Mouse (Mus musculus): ENCODE results near the gene Rnf213. TPM values are rescaled to one million over a fixed set of nuclear protein-coding genes. Genes with fewer than 3 reads are reported as not detected.

The Rnf213 gene
- polyA plus RNA-seq, 1 experiment from 2014 or later, result 1.0 TPM

- WGBS, result 89% methylated on average over 10 of the region's 10 CpGs
- Histone ChIP-seq H3K4me1 (ENCODE audit: control insufficient read depth, insufficient read depth, low read depth, low read length) (peaks cover 11% of the 10 kb centered on the region), H3K4me2 (ENCODE audit: low read length) (no peak overlapping the region), H3K9me3 (ENCODE audit: control insufficient read depth, low read length) (no peaks in the 10 kb centered on the region), H3K4me3 (ENCODE audit: low read length) (no peak overlapping the region), H3K9ac (ENCODE audit: low read depth, low read length) (no peak overlapping the region), H3K27me3 (replicated peaks; ENCODE audit: control insufficient read depth, insufficient read depth, low read length) (no peaks in the 10 kb centered on the region), H3K27ac (ENCODE audit: low read depth, low read length) (no peak overlapping the region), H3K36me3 (ENCODE audit: control insufficient read depth, insufficient read depth, low read length) (no peaks in the 10 kb centered on the region)
- no peak for ATAC-seq
These were observed 33.8 kb upstream of the Rnf213 start for GRCm38 (mm10) chr11:119359089-119359488.

DNA sequence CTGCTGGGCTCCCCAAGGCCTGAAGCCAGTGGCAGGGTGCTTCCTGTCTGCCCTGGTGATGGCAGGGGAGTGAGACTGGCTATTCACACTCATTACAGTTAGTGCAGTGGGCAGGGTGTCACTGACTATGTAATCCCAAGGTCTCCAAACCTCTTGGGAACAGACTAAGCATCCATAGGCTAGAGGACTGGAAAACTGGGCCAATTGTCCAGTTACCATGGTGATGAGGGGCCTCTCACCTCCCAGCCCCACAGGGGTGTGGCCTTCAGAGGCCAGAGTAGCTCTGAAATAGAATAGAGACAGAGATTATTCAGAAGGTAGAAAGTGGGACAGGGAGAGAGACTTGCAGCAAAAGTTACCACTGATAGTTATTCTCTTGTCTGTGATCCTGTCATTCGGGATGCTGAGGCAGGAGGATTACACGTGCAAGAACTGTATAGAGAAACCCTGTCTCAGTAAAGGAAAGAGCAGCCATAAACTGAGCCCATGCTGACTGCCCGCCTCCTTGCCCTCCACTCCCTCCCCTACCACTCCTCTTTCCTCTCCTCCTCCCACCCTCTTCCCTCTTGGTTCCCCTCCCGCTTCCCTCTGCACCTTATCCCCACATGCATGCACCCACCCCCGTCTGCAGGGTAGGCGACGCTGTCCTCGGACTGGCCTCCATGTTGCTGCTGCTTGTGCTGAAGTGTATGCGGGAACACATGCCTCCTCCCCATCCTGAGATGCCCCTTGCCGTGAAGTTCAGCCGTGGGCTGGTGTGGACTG, 29.9 kb upstream of the Rnf213 start:
- no peak overlapping the region for H3K27ac ChIP-seq (ENCODE audit: low read depth, low read length)
- peaks cover 2% of the 10 kb centered on the region; the same call in 1 of the 2 replicates for H3K4me1 ChIP-seq (ENCODE audit: control insufficient read depth, insufficient read depth, low read depth, low read length)
- H3K4me3 ChIP-seq (ENCODE audit: low read length), result peak overlapping the region; percentile 18; the same call in 1 of the 2 replicates
- ATAC-seq, result peak; percentile 61
- H3K9ac ChIP-seq (ENCODE audit: low read depth, low read length), result peak overlapping the region; percentile 44
- peak overlapping the region; percentile 45 for H3K4me2 ChIP-seq (ENCODE audit: low read length)
- H3K36me3 ChIP-seq (ENCODE audit: control insufficient read depth, insufficient read depth, low read length), result no peaks in the 10 kb centered on the region
- H3K9me3 ChIP-seq (ENCODE audit: control insufficient read depth, low read length), result no peaks in the 10 kb centered on the region
- no peaks in the 10 kb centered on the region for H3K27me3 ChIP-seq (replicated peaks; ENCODE audit: control insufficient read depth, insufficient read depth, low read length)
- WGBS, result 28% methylated on average over 11 of the region's 11 CpGs

- Histone ChIP-seq H3K4me1 (ENCODE audit: control insufficient read depth, insufficient read depth, low read depth, low read length) (peaks cover 2% of the 10 kb centered on the region; the same call in 1 of the 2 replicates), H3K9ac (ENCODE audit: low read depth, low read length) (peak overlapping the region; percentile 44), H3K4me2 (ENCODE audit: low read length) (peak overlapping the region; percentile 45), H3K4me3 (ENCODE audit: low read length) (peak overlapping the region; percentile 18; the same call in 1 of the 2 replicates), H3K9me3 (ENCODE audit: control insufficient read depth, low read length) (no peaks in the 10 kb centered on the region), H3K27me3 (replicated peaks; ENCODE audit: control insufficient read depth, insufficient read depth, low read length) (no peaks in the 10 kb centered on the region), H3K36me3 (ENCODE audit: control insufficient read depth, insufficient read depth, low read length) (no peaks in the 10 kb centered on the region), H3K27ac (ENCODE audit: low read depth, low read length) (no peak overlapping the region)
- WGBS, result 26% methylated on average over 11 of the region's 11 CpGs
- ATAC-seq, result peak; percentile 94
These were observed 29.3 kb upstream of the Rnf213 start for GRCm38 (mm10) chr11:119363534-119364145.

- WGBS, result 77% methylated on average over 6 of the region's 6 CpGs
- Histone ChIP-seq H3K4me2 (ENCODE audit: low read length) (no peak overlapping the region), H3K9me3 (ENCODE audit: control insufficient read depth, low read length) (no peaks in the 10 kb centered on the region), H3K36me3 (ENCODE audit: control insufficient read depth, insufficient read depth, low read length) (peaks cover 2% of the 10 kb centered on the region; the same call in 1 of the 2 replicates), H3K27me3 (replicated peaks; ENCODE audit: control insufficient read depth, insufficient read depth, low read length) (no peaks in the 10 kb centered on the region), H3K27ac (ENCODE audit: low read depth, low read length) (no peak overlapping the region), H3K4me3 (ENCODE audit: low read length) (no peak overlapping the region), H3K4me1 (ENCODE audit: control insufficient read depth, insufficient read depth, low read depth, low read length) (no peaks in the 10 kb centered on the region), H3K9ac (ENCODE audit: low read depth, low read length) (no peak overlapping the region)
- ATAC-seq, result no peak
These were observed 17.5 kb upstream of the Rnf213 start for GRCm38 (mm10) chr11:119375425-119375824.

- no peaks in the 10 kb centered on the region for H3K9me3 ChIP-seq (ENCODE audit: control insufficient read depth, low read length)
- ATAC-seq, result no peak
- H3K4me2 ChIP-seq (ENCODE audit: low read length), result no peak overlapping the region
- H3K9ac ChIP-seq (ENCODE audit: low read depth, low read length), result no peak overlapping the region
- WGBS, result 89% methylated on average over 11 of the region's 11 CpGs
- H3K36me3 ChIP-seq (ENCODE audit: control insufficient read depth, insufficient read depth, low read length), result peaks cover 2% of the 10 kb centered on the region; the same call in 1 of the 2 replicates
- no peaks in the 10 kb centered on the region for H3K27me3 ChIP-seq (replicated peaks; ENCODE audit: control insufficient read depth, insufficient read depth, low read length)
- H3K4me3 ChIP-seq (ENCODE audit: low read length), result no peak overlapping the region
- H3K27ac ChIP-seq (ENCODE audit: low read depth, low read length), result no peak overlapping the region
- H3K4me1 ChIP-seq (ENCODE audit: control insufficient read depth, insufficient read depth, low read depth, low read length), result no peaks in the 10 kb centered on the region
These were observed 15.6 kb upstream of the Rnf213 start for GRCm38 (mm10) chr11:119377326-119377725.

GRCm38 (mm10) chr11:119378551-119378950, 14.3 kb upstream of the Rnf213 start:
- H3K4me2 ChIP-seq (ENCODE audit: low read length), result no peak overlapping the region
- no peak overlapping the region for H3K27ac ChIP-seq (ENCODE audit: low read depth, low read length)
- no peaks in the 10 kb centered on the region for H3K27me3 ChIP-seq (replicated peaks; ENCODE audit: control insufficient read depth, insufficient read depth, low read length)
- H3K36me3 ChIP-seq (ENCODE audit: control insufficient read depth, insufficient read depth, low read length), result peaks cover 2% of the 10 kb centered on the region; the same call in 1 of the 2 replicates
- no peak overlapping the region for H3K4me3 ChIP-seq (ENCODE audit: low read length)
- H3K9me3 ChIP-seq (ENCODE audit: control insufficient read depth, low read length), result no peaks in the 10 kb centered on the region
- 92% methylated on average over 1 of the region's 1 CpGs for WGBS
- H3K4me1 ChIP-seq (ENCODE audit: control insufficient read depth, insufficient read depth, low read depth, low read length), result no peaks in the 10 kb centered on the region
- ATAC-seq, result no peak
- H3K9ac ChIP-seq (ENCODE audit: low read depth, low read length), result no peak overlapping the region

GRCm38 (mm10) chr11:119381631-119382337, 11.1 kb upstream of the Rnf213 start:
- Histone ChIP-seq H3K27ac (ENCODE audit: low read depth, low read length) (no peak overlapping the region), H3K9ac (ENCODE audit: low read depth, low read length) (no peak overlapping the region), H3K27me3 (replicated peaks; ENCODE audit: control insufficient read depth, insufficient read depth, low read length) (no peaks in the 10 kb centered on the region), H3K36me3 (ENCODE audit: control insufficient read depth, insufficient read depth, low read length) (peaks cover 2% of the 10 kb centered on the region; the same call in 1 of the 2 replicates), H3K4me3 (ENCODE audit: low read length) (no peak overlapping the region), H3K4me2 (ENCODE audit: low read length) (no peak overlapping the region), H3K9me3 (ENCODE audit: control insufficient read depth, low read length) (no peaks in the 10 kb centered on the region), H3K4me1 (ENCODE audit: control insufficient read depth, insufficient read depth, low read depth, low read length) (no peaks in the 10 kb centered on the region)
- ATAC-seq, result no peak
- 89% methylated on average over 9 of the region's 9 CpGs for WGBS

DNA sequence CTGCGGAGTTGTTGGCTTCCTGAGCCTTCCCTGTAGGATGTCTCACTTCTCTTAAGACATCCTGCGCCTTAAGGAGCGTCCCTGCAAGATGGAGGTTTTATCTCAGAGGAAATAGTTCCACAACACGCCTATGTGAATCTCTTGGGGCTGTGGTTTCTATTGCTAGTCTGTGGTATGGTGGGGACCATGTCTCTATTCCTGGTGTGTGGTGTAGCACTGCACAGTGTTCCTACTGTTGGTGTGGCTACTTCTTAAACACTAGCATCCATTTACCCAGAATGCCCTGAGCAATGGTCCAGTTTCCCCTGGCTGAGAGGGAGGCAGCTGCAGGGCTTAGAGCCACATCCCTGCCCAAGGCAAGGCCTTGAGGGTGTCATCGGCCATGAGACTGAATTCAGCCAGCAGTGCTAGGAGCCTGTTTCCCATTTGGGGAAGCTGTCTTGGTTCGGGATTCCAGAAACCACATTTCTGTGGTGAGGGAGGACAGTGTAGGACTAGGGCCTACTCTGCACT, 10.5 kb upstream of the Rnf213 start:
- no peak for ATAC-seq
- Histone ChIP-seq H3K4me3 (ENCODE audit: low read length) (no peak overlapping the region), H3K36me3 (ENCODE audit: control insufficient read depth, insufficient read depth, low read length) (peaks cover 2% of the 10 kb centered on the region; the same call in 1 of the 2 replicates), H3K27me3 (replicated peaks; ENCODE audit: control insufficient read depth, insufficient read depth, low read length) (no peaks in the 10 kb centered on the region), H3K9me3 (ENCODE audit: control insufficient read depth, low read length) (no peaks in the 10 kb centered on the region), H3K9ac (ENCODE audit: low read depth, low read length) (no peak overlapping the region), H3K4me1 (ENCODE audit: control insufficient read depth, insufficient read depth, low read depth, low read length) (no peaks in the 10 kb centered on the region), H3K27ac (ENCODE audit: low read depth, low read length) (no peak overlapping the region), H3K4me2 (ENCODE audit: low read length) (no peak overlapping the region)
- 74% methylated on average over 6 of the region's 6 CpGs for WGBS

GRCm38 (mm10) chr11:119384904-119385303, 8.0 kb upstream of the Rnf213 start:
- no peak for ATAC-seq
- H3K27ac ChIP-seq (ENCODE audit: low read depth, low read length), result no peak overlapping the region
- no peaks in the 10 kb centered on the region for H3K36me3 ChIP-seq (ENCODE audit: control insufficient read depth, insufficient read depth, low read length)
- WGBS, result 87% methylated on average over 4 of the region's 4 CpGs
- H3K27me3 ChIP-seq (replicated peaks; ENCODE audit: control insufficient read depth, insufficient read depth, low read length), result peaks cover 11% of the 10 kb centered on the region
- H3K9me3 ChIP-seq (ENCODE audit: control insufficient read depth, low read length), result no peaks in the 10 kb centered on the region
- no peak overlapping the region for H3K4me3 ChIP-seq (ENCODE audit: low read length)
- H3K4me2 ChIP-seq (ENCODE audit: low read length), result no peak overlapping the region
- peaks cover 5% of the 10 kb centered on the region for H3K4me1 ChIP-seq (ENCODE audit: control insufficient read depth, insufficient read depth, low read depth, low read length)
- no peak overlapping the region for H3K9ac ChIP-seq (ENCODE audit: low read depth, low read length)
